Mouse (Mus musculus) CH12F3 (cell line): ENCODE data around the gene Oxsr1.
"Not testable (repeated sequence)": the region's sequence is repeated elsewhere in the genome, so short reads cannot be mapped to it uniquely, and the experiment has no call there.

Experiments used
- in situ Hi-C: fragments of 300-500 bp; cut with MboI; formaldehyde crosslinking; loops from 2 replicates; pipeline ENCODE4 v1.14.3; 2020; ENCODE audit warnings: low sequenced_read_pairs

The Oxsr1 gene

GRCm38 (mm10) chr9:119274814-119275213 is 47.4 kb downstream of the Oxsr1 start:
- in situ Hi-C loops = not testable (repeated sequence)

- in situ Hi-C loops = no loop called here
Observed at GRCm38 (mm10) chr9:119271496-119271895, 50.7 kb downstream of the Oxsr1 start.

DNA sequence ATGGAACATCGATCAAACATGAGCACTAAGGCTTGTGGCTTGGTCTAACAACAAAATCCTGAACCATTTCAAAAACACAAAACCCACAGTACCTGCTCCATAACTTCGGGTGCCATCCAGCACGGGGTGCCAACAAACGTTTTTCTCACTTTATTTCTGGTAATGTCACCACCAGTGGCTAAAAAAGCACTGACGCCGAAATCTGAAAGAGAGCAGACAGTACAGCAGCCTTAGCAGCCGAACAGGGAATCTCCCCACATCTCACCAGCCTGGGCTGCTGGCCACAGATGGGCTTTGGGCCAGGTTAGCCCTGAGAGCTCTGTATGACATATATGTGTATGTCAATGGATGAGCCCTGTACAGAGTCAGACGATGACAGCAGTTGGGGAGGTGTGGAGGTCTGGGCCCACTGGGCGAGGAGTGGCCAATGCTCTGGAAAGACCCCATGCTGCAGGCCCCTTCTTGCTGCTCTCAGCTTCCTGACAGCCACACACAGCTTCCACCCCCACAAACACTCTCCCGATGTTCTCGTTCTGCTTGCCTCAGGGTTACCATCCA is 53.6 kb downstream of the Oxsr1 start:
- in situ Hi-C loops = no loop called here

DNA sequence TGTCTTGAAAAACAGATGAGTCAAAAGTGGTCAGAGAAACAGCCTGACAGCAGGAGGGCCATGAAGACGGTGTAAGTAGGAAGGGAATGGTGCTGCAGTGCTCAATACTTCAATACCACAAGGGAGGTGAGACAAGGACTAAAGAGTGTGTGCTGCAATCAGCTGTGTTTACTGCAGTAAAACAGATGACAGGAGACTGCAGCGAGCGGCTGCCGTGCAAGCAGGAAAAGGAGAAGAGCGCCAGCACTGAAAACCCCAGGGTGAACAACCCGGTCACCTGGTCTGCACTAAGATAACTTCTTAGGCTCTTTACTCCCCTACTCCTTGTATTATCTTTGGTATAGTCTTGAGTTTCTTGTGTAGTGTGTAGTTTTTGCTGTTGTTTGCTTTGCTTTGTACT is 54.1 kb downstream of the Oxsr1 start:
- in situ Hi-C loops = no loop called here

DNA sequence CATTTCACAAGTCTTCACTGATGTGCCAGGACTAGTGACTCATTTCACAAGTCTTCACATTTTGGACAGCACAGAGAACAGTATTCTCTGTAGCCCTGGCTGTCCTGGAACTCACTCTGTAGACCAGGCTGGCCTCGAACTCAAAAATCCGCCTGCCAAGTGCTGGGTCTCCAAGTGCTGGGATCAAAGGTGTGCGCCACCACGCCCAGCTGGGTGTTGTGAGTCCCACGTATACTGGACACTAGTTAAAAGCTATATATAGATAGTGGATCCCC is 56.2 kb downstream of the Oxsr1 start:
- in situ Hi-C loops = not testable (repeated sequence)

DNA sequence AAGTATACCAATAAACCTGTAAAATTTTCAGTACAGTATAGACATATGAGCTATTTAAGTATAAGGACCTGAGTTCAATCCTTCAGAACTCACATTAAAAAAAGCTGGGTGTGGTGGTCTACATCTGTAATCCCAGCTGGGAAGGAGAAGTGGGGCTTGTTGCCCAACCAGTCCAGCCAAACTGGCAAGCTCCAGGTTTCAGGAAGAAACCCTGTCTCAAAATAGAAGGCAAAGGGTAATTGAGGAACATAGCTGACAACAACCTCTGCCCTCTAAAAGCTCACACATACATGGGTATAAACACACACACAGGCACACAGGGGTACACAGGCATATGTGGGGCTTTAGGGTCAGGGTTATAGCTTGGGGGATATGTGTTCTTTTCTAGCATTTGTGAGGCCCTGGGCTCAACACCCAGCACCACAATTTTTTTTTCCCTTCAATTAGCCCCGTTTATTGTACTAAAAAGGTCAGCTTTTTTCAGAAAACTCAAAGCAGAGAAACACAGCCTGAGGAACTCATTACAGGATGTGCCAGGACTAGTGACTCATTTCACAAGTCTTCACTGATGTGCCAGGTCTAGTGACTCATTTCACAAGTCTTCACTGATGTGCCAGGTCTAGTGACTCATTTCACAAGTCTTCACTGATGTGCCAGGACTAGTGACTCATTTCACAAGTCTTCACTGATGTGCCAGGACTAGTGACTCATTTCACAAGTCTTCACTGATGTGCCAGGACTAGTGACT is 56.7 kb downstream of the Oxsr1 start:
- in situ Hi-C loops = not testable (repeated sequence)

DNA sequence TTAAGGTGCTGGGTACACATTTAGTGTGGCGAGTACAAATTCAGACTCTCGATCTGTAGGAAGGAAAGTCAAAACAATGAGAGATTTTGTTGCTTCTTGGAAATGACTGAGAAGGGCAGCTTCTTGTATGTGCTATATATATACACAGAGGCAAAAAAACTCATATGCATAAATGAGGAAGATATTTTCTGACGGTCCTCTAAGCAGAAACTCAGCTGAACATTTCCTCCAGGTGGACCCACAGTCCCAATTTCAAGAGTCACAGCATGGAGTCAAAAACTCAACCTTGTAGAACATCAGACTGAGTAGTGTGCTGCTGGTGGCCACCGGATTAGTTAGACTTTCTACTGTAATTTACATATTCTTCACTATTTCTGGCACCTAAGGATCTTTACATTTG is 59.2 kb downstream of the Oxsr1 start:
- in situ Hi-C loops = no loop called here

- in situ Hi-C loops = no loop called here
Observed at GRCm38 (mm10) chr9:119260825-119261224, 61.4 kb downstream of the Oxsr1 start.

- in situ Hi-C loops = no loop called here
Observed at GRCm38 (mm10) chr9:119258785-119259184, 63.4 kb downstream of the Oxsr1 start.

- in situ Hi-C loops = no loop called here
Observed at GRCm38 (mm10) chr9:119258128-119258527, 64.1 kb downstream of the Oxsr1 start.

GRCm38 (mm10) chr9:119256161-119256560 is 66.1 kb downstream of the Oxsr1 start:
- in situ Hi-C loops = no loop called here

GRCm38 (mm10) chr9:119255096-119255495 is 67.1 kb downstream of the Oxsr1 start:
- in situ Hi-C loops = no loop called here

DNA sequence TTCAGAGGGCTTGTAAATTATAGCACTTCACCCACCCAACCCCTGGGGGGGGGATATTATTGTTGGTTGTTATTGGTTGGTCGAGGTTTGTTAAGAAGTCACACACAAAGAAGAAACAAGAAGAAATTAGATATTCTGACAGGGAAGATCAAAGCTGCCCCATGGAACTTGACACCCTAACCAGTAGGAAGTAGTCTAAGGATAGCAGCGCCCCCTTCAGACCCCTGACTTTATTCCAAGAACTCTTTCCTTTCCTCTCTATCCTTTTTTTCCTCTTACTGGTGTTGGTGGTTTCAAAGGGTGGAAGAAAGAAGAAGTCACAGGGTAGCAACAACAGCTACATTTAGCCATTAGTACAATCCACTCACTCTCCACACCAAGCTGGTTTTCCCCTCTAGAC is 68.0 kb downstream of the Oxsr1 start:
- in situ Hi-C loops = no loop called here

DNA sequence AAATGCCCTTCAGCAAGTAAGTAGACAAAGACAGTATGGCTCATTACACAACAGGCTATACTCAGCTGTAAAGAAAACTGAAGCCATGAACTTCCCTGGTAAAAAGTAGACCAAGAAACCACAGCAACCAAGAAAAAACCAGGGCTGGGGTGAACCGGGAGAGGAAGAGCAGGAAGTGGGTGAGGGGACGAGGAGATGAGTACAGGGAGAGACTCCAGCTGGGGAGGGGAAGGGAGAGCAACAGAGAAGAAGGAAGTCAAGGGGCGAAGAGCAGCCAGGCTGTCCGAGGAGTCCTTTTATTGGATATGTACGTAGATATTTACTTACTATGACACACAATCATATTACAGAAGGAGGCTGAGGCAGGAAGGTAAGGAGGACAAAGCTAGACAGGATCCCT is 74.2 kb downstream of the Oxsr1 start:
- in situ Hi-C loops = no loop called here

DNA sequence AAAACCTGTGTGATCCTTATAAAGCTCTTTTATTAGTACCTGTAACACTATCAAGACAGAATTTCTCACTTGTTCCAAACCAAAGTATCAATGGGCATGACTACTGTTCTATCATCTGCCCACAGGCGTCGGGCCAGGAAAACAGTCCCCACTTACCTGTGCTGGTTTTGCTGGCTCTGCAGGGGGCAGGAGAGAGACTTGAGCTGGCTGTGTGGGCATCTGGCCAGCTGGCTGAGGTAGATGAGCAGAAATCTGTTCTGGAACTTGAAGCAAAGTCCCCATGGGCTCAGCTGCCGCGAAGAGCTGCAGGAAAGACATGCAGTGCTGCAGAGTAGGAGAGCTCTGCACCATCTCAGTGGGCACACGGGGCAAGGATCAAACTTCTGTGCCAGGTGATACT is 75.4 kb downstream of the Oxsr1 start:
- in situ Hi-C loops = no loop called here

DNA sequence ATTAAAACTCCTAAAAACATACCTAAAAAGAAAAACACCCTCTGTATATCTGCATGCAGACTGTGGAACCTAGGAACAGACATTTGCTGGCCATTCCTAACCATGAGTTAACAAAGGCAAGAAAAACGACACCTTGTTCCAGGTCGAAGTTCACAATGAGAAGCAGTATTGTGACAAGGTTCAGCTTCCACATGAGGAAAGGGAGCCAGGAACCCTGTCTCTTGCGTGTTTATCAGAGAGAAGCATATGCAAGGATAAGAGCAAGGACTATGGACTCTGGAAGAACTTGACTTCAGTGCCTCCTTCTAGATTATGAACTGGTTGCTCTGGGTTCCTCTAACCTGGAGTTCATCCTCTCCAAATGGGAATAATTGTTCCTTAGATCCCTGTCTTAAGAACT is 78.2 kb downstream of the Oxsr1 start:
- in situ Hi-C loops = no loop called here

DNA sequence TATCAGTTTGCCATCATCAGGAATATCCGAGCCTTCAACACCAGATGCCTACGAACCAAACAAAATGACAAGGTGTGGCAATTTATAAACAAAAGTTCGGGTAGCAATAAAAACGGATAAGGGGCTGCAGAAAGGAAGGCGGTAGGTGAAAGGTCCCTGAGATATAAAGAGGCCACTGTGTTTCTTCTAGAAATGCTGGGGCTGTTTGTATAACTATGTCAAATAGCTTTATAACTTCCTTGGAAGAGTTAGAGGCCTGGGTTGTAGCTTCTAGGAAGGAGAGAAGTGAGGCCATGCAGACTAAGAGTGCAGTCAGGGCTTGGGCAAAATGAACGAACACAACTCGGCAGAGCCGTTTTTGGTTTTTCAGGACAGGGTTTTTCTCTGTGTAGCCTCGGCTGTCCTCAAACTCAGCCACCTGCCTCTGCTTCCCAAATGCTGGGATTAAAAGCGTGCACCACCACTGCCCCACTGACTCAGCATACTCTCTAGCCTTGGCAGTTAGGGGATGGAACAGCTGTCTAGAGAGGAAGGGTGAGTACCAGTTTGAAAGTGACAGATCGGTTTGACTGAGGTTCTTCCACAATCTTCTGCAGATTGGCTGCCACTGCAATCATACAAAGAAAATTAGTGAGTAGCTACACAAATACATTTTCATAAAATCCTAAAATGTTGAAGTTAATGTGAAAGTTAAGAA is 80.9 kb downstream of the Oxsr1 start:
- in situ Hi-C loops = no loop called here

GRCm38 (mm10) chr9:119240286-119240997 is 81.8 kb downstream of the Oxsr1 start:
- in situ Hi-C loops = no loop called here

- in situ Hi-C loops = no loop called here
Observed at GRCm38 (mm10) chr9:119239274-119239673, 83.0 kb downstream of the Oxsr1 start.

DNA sequence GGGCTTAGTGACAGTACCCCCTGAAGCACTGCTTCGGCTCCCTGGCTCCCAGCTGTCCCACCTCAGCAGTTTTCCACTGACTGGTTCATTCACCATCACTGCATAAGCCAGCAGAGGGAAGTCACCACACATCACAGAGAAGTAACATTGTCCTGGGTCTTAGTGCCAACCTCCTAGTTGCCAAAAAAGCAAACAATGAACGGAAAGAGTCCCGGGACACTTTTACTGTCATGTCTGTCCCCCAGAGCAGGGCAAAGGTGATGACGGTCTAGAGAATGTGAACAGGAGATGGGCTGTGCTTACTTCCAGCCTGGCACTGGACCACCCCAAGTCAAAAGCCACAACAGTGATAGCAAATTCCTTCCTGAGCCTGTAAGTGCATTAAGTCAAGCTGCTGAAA is 83.4 kb downstream of the Oxsr1 start:
- in situ Hi-C loops = no loop called here

- in situ Hi-C loops = no loop called here
Observed at GRCm38 (mm10) chr9:119231552-119231951, 90.7 kb downstream of the Oxsr1 start.

DNA sequence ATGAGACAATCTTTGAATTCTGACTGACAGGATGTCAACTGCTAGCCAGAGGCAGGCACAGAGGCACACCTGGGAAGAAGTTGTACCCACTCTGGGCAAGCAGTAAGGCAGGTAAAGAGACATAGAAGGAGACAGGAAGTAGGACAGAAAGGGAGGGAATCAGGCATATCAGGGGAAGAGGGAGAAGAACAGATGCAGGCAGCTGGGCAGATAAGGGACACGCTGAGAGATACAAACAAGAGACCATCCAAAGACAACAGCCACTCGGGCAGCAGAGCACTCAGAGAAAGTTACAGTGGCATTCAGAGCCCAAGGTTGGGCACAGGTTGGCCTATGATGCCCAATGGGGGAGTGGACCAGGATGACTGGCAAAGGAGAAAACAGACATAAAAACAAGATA is 91.4 kb downstream of the Oxsr1 start:
- in situ Hi-C loops = no loop called here
